Mouse (Mus musculus) liver, adult (tissue): ENCODE data around the gene Dio3.

ENCODE experiments used
- GATA4 ChIP-seq: IDR thresholded peaks from 2 replicates; pipeline ENCODE4 v1.6.1; 2014; ENCODE audit warnings: mild to moderate bottlenecking, low read length; ENCODE audit not compliant: insufficient replicate concordance

Gene Dio3

GRCm38 (mm10) chr12:110278853-110279252, at the start of gene Dio3:
Gene Dio3, plus strand, starts transcription at chr12:110279068.
- no peak for TF ChIP-seq GATA4

- peak; percentile 50; the same call in 1 of the 2 replicates for TF ChIP-seq GATA4
Measured at GRCm38 (mm10) chr12:110230296-110230695, 48.6 kb upstream of the Dio3 start.

DNA sequence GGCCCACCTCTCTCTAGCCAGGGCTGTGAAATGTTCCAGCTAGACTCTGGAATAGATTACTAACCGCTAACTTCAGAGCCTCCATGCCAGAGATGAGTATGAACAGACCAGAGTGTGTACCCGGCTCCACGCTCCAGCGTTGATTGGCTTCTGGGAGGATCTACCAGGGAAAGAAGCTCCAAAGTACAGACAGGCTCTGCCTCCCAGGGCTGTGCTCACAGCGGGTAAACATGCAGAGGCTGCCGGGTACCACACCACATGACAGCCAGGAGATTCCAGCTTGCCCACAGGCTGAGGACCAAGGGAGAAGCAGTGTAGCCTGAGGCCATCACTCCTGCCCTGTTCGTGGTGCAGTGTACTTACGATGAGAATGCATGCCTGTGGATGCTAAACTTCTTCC, 48.1 kb upstream of the Dio3 start:
- TF ChIP-seq GATA4: no peak

GRCm38 (mm10) chr12:110231709-110232600, 46.9 kb upstream of the Dio3 start:
- no peak for TF ChIP-seq GATA4

DNA sequence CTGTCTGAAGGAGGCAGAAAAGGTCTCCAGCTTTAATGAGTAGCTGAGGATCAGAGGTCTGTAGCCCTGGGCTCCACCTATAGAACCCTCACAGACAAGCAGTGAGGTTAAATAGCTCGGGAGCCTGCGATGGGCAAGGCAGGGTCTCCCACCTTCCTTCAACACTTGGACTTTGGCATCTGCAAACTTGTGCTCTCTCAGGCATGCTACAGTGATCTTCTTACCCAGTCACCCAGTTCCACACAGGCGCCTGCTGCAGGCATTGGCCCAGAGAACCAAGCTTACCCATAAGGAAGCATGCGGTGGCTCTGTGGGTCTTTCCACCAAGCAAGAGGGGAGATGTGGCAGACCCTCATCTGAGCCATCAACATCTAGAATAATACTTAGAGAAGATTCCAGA, 43.0 kb upstream of the Dio3 start:
- no peak for TF ChIP-seq GATA4

DNA sequence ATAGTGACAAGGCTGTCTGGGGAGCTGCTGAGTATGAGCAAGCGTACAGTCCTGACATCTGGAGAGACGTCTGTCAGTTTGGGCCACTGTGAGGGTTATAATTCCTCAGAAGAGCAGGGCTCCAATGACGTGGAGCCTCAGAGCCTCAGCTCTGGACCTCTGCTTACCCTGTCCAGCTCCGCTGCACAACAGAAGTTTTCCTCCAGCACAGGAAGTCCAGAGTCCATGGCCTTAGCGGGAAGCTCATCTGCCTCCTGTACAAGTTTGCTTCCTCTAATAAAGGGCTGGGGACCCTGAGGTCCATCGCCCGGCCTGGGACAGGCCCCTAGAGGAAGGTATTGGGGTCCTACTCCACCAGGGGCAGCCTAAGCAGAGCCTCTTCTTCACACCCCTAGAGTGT, 41.8 kb upstream of the Dio3 start:
- TF ChIP-seq GATA4: no peak

- TF ChIP-seq GATA4: no peak
Measured at GRCm38 (mm10) chr12:110239358-110239757, 39.5 kb upstream of the Dio3 start.

DNA sequence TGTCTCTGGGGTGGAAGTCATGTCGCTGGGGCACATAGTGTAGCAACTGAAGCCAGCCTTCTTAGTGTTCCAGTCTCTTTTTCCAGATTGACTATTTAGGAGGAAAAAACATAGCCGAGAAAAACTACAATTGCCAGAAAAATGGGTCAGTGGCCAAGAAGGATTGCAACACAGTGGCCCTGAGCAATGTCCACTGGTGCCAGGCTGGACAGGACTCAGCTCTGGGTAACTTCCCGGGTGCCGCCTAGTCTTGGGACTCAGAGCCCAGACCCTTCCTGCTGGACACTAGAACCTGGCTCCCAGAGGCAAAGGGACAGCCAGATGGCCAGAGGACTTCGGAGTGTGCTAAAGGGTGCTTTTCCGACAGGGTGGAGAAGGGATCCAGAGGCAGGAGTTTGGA, 34.3 kb upstream of the Dio3 start:
- TF ChIP-seq GATA4: peak; percentile 12; the same call in 1 of the 2 replicates

DNA sequence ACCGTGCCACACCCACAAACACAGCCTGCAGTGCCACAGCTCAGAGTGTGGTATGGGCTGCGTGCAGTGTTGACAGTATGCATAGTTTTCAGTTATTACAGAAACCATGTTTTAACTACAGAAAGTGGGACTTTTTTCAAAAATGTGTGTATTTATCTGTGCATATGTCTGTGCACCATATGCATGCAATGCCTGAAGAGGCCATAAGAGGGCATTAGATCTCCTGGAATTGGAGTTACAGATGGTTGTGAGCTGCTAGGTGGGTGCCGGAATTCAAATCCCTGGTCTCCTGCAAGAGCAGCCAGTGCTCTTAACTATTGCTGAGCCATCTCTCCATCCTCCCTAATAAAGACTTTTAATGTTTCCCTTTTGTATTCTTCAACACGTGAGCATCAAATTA, 33.4 kb upstream of the Dio3 start:
- no peak for TF ChIP-seq GATA4

DNA sequence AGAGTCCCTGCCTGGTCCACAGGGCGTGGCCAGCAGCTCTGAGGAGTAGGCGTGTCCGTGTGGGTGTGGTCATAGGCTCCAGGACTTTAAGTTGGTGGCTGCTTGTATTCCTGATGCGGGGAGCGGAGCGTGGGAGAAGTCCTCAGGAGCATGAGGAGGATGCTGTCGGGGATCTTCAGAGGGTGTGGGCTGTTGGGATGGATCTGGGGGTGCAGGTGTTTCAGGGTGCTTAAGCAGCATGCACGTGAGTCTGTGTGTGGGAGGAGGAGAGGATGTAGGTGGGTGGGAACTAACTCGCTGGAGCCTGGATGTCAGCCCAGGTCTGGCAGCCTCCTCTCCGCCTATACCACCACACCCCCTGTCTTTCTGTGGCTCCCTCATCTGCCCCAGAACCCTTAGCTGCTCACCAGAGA, 26.7 kb upstream of the Dio3 start:
- no peak for TF ChIP-seq GATA4

DNA sequence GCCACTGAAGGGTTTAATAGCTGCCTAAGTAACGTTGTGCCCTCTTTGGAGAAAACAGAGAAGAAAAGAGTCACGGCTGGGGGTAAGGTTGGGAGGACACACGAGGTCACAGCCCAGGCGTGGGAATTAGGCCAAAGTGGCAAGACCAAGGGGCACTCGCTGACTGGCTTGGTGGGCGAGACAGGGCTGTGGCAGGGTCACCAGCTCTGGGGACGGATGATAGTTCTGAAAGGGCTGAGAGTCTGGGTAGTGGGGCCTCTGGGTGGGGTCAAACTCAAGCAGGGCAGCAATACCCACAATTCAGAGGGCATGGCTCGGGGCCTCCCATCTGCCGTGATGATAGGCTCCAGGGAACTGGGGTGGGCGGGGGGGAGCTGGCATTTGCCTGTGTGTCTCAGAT, 23.1 kb upstream of the Dio3 start:
- no peak for TF ChIP-seq GATA4

- TF ChIP-seq GATA4: no peak
Measured at GRCm38 (mm10) chr12:110256478-110257220, 22.2 kb upstream of the Dio3 start.

GRCm38 (mm10) chr12:110268226-110268625, 10.6 kb upstream of the Dio3 start:
- TF ChIP-seq GATA4: no peak

GRCm38 (mm10) chr12:110269686-110270085, 9.2 kb upstream of the Dio3 start:
- TF ChIP-seq GATA4: no peak

DNA sequence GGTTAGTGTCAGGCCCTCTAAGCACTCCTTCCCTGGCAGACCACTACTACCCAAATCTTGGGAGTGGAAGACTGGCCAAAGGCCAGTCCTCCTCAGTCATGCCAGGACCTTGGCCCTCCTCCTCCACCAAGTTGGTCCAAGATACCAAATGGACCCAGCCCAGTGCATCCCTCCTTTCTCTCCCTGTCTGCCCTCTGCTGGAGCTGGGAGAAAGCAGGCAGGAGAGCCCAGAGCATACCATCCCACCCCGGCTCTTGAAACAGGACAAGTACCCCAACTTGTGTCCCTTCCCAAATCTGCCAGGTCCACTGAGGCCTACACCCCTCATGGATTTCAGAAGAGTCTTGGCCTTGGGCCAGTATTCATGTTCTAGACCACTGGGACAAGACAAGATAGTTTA, 2.8 kb upstream of the Dio3 start:
- TF ChIP-seq GATA4: no peak
